Mouse (Mus musculus) thymus, adult 2 months (tissue): Measurements from ENCODE around the gene Ttll9.

Experiments
- CTCF ChIP-seq: fragments of 200-500 bp; IDR thresholded peaks from 2 replicates; pipeline ENCODE4 v1.5.1; 2012; ENCODE audit warnings: mild to moderate bottlenecking, control low read depth, low read length, moderate library complexity, borderline replicate concordance; ENCODE audit not compliant: control insufficient read depth, poor library complexity, insufficient read depth; ENCODE audit errors: extremely low read depth
- POLR2A ChIP-seq: fragments of 200-500 bp; IDR thresholded peaks from 2 replicates; pipeline ENCODE4 v1.6.1; 2012; ENCODE audit warnings: mild to moderate bottlenecking, low read length, control low read depth, moderate library complexity; ENCODE audit not compliant: control insufficient read depth, poor library complexity, insufficient read depth; ENCODE audit errors: extremely low read depth

DNA sequence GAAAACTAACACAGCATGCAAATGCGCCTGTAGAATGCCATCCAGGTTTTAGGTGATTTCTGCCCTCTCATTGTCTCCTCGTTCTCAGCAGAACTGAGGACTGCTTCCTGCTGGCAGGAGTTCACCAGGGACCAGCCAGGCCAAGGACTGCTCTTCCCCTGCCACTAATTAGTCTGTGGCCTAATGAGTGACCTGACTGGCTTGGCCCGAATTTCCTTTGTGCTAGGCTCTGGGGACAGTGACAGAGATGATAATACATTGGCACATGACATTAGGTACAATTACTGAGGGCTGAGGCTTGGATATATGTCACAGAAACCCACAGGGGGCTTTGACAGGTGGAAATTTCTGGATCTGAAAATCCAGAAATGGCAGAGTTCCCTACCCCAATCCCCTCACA lies 14.7 kb downstream of the Ttll9 start:
- TF ChIP-seq POLR2A (no peak), CTCF (no peak)
